Mouse (Mus musculus): ENCODE data around the gene Rabl6. TPM values are rescaled to one million over a fixed set of nuclear protein-coding genes. Genes with fewer than 3 reads are reported as not detected.
A peak's percentile ranks its signal among the peaks of the same experiment; 100 is the strongest.

The Rabl6 gene
- total and polyA plus RNA-seq, 2 experiments from 2014 or later = 28.7 to 89.9 TPM

DNA sequence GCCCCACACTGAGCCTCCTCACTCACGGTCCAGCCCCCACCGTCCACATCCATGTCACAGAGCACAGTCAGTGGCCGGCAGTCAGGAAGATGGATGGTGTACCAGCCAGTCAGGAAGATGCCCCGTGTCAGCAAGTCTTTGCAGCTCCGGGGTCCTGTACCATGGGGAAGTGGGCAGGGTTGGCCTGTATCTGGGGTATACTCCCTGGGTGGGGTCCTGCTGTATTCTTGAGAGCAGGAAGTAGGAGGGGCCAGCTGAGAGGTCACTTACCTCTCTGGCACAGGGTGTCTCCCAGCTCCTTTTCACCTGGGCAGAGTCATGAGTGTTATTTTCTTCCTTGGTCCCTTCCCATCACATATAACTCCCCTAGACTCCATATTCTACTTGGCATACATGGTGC is 17.7 kb upstream of the Rabl6 start:
- H3K4me2 ChIP-seq (ENCODE audit: low read depth, low read length) = no peak overlapping the region
- no peak overlapping the region for H3K27ac ChIP-seq (ENCODE audit: low read depth)
- no peaks in the 10 kb centered on the region for H3K9me3 ChIP-seq (replicated peaks; ENCODE audit: control insufficient read depth, low read length)
- H3K36me3 ChIP-seq (replicated peaks; ENCODE audit: control insufficient read depth, insufficient read depth, low read length) = no peaks in the 10 kb centered on the region
- no peaks in the 10 kb centered on the region for H3K27me3 ChIP-seq (ENCODE audit: control insufficient read depth, insufficient read depth, low read length)
- WGBS = 55% methylated on average over 5 of the region's 5 CpGs
- TF ChIP-seq EP300 (IDR thresholded peaks at IDR 0.05; ENCODE audit: low read depth) (no peak), CTCF (IDR thresholded peaks at IDR 0.05; ENCODE audit: low read depth) (no peak)
- DNase-seq (ENCODE audit: low spot score) (no peak), ATAC-seq (ENCODE audit: insufficient read depth, low read depth) (no peak)
- 0 out of 2 replicates have a peak, but pooled peaks cover 4% of the 10 kb centered on the region for H3K4me1 ChIP-seq (ENCODE audit: control insufficient read depth, insufficient read depth)
- no peak overlapping the region for H3K9ac ChIP-seq (replicated peaks; ENCODE audit: low read depth, low read length)
- H3K4me3 ChIP-seq (ENCODE audit: low read depth, low read length) = no peak overlapping the region

DNA sequence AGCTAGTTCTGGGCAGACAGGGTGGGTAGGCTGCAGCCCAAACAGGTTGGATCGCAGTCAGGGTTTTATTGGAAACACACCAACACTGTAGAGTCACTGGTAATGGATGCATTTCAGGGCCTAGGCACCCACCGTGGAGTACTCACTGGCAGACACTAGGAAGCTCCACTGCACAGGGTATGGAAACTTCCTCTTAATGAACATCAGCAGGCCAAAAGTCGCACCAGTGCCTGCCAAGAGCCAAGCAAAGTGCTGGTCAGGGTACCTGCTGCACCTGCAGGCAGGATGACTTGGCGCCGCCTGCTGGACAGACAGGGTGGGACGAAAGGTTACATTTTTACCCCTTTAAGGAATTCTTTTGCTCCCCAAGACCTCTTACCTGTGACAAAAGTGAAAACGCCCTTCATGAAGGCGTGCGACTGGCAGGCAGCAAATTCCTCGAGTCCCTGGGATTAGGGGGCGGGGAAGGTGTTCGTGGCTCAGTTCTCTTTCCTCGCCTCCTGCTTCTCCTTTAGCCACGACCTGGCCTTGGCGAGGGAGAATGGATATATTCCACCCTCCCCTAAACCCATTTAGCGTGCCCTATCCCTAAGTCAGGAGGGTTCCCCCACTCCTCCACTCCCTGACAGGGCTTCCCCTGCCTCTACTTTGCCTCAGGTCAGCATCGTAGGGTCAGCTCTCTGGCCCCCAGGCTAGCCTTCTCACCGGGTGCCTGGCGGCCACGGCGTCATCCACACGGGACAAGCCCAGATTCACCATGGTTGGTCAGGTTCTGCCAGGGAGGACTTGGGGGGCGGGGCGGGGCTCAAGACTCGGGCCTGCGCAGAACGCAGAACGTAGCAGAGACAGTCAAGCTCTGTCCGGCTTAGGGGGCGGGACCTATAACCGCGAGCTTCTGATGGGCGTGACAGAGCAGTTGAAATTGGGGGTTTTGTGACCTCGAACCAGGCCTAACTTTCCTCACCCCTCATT is 13.2 kb upstream of the Rabl6 start, which contains the start of gene Tmem141:
TSS of gene Tmem141 (minus strand) at position 777 of the 972 bp plus-strand sequence.
- ATAC-seq (ENCODE audit: insufficient read depth, low read depth) (peak; percentile 93), DNase-seq (ENCODE audit: low spot score) (peak; percentile 82)
- Histone ChIP-seq H3K36me3 (replicated peaks; ENCODE audit: control insufficient read depth, insufficient read depth, low read length) (no peaks in the 10 kb centered on the region; the same call in 1 of the 2 replicates), H3K4me2 (ENCODE audit: low read depth, low read length) (peak within 1 kb of the TSS; percentile 92), H3K4me3 (ENCODE audit: low read depth, low read length) (peak within 1 kb of the TSS; percentile 55), H3K27ac (ENCODE audit: low read depth) (peak within 1 kb of the TSS; percentile 68), H3K27me3 (ENCODE audit: control insufficient read depth, insufficient read depth, low read length) (peaks cover 23% of the 10 kb centered on the region), H3K9me3 (replicated peaks; ENCODE audit: control insufficient read depth, low read length) (no peaks in the 10 kb centered on the region), H3K4me1 (ENCODE audit: control insufficient read depth, insufficient read depth) (0 out of 2 replicates have a peak, but pooled peaks cover 4% of the 10 kb centered on the region), H3K9ac (replicated peaks; ENCODE audit: low read depth, low read length) (peak within 1 kb of the TSS; percentile 61)
- WGBS = 6% methylated on average over 34 of the region's 34 CpGs
- TF ChIP-seq EP300 (IDR thresholded peaks at IDR 0.05; ENCODE audit: low read depth) (no peak), CTCF (IDR thresholded peaks at IDR 0.05; ENCODE audit: low read depth) (peak; percentile 54)

DNA sequence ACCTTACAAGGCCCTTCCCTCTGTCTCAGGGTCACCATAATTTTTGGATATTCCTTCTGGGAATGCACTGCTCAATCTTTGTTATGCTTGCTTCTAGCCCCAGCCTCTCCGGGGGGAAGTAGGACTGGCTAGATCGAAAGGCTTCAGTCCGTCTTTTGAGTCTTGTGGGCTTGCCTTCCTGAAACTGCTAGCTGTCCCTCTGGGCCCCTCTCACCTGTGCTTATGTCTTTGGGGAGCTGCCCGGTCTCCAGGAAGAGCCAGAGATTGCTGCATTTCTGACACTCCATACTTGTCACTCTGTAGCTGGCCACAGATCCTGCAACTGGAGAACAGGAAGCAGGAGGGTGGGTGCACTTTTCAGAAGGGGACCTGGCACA is 12.5 kb upstream of the Rabl6 start:
- Histone ChIP-seq H3K27me3 (ENCODE audit: control insufficient read depth, insufficient read depth, low read length) (peaks cover 29% of the 10 kb centered on the region), H3K9me3 (replicated peaks; ENCODE audit: control insufficient read depth, low read length) (no peaks in the 10 kb centered on the region), H3K27ac (ENCODE audit: low read depth) (no peak overlapping the region), H3K4me3 (ENCODE audit: low read depth, low read length) (no peak overlapping the region), H3K36me3 (replicated peaks; ENCODE audit: control insufficient read depth, insufficient read depth, low read length) (no peaks in the 10 kb centered on the region; the same call in 1 of the 2 replicates), H3K9ac (replicated peaks; ENCODE audit: low read depth, low read length) (no peak overlapping the region), H3K4me2 (ENCODE audit: low read depth, low read length) (0 out of 2 replicates have a peak overlapping the region, but pooled peaks have one; percentile 92), H3K4me1 (ENCODE audit: control insufficient read depth, insufficient read depth) (peaks cover 4% of the 10 kb centered on the region; the same call in 1 of the 2 replicates)
- DNase-seq (ENCODE audit: low spot score) = no peak
- ATAC-seq (ENCODE audit: insufficient read depth, low read depth) = no peak
- TF ChIP-seq EP300 (IDR thresholded peaks at IDR 0.05; ENCODE audit: low read depth) (no peak), CTCF (IDR thresholded peaks at IDR 0.05; ENCODE audit: low read depth) (no peak)
- WGBS = 79% methylated on average over 4 of the region's 4 CpGs

DNA sequence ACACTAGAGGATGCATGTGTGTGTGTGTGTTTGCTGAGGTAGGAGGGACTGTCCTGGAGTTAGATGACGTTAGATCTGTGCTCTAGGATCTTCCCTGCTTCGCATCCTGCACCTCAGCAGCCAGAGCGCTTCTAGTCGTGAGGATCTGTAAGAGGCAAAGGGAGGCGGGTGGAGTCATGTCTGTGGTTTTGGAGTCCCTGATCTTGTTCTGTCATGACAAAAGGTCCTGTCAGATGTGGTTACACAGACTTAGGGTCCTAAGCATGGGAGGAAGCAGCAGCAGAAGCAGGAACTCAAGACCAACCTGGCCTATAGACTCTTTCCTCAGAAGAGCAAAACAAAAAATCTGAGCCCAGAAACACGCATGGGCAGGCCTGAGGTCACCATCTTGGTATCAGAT is 12.1 kb upstream of the Rabl6 start:
- Histone ChIP-seq H3K27me3 (ENCODE audit: control insufficient read depth, insufficient read depth, low read length) (peaks cover 34% of the 10 kb centered on the region), H3K9me3 (replicated peaks; ENCODE audit: control insufficient read depth, low read length) (no peaks in the 10 kb centered on the region), H3K9ac (replicated peaks; ENCODE audit: low read depth, low read length) (no peak overlapping the region), H3K36me3 (replicated peaks; ENCODE audit: control insufficient read depth, insufficient read depth, low read length) (no peaks in the 10 kb centered on the region; the same call in 1 of the 2 replicates), H3K27ac (ENCODE audit: low read depth) (no peak overlapping the region), H3K4me2 (ENCODE audit: low read depth, low read length) (no peak overlapping the region), H3K4me1 (ENCODE audit: control insufficient read depth, insufficient read depth) (peaks cover 4% of the 10 kb centered on the region; the same call in 1 of the 2 replicates), H3K4me3 (ENCODE audit: low read depth, low read length) (no peak overlapping the region)
- DNase-seq (ENCODE audit: low spot score) (no peak), ATAC-seq (ENCODE audit: insufficient read depth, low read depth) (no peak)
- TF ChIP-seq EP300 (IDR thresholded peaks at IDR 0.05; ENCODE audit: low read depth) (no peak), CTCF (IDR thresholded peaks at IDR 0.05; ENCODE audit: low read depth) (no peak)
- 77% methylated on average over 6 of the region's 6 CpGs for WGBS

GRCm38 (mm10) chr2:25617578-25617977 is 9.3 kb upstream of the Rabl6 start, which contains the start of gene Ccdc183:
Gene Ccdc183, minus strand, starts transcription at chr2:25617678.
- no peak for TF ChIP-seq EP300 (IDR thresholded peaks at IDR 0.05; ENCODE audit: low read depth)
- TF ChIP-seq CTCF (IDR thresholded peaks at IDR 0.05; ENCODE audit: low read depth) = no peak
- Histone ChIP-seq H3K27ac (ENCODE audit: low read depth) (no peak within 1 kb of the TSS), H3K27me3 (ENCODE audit: control insufficient read depth, insufficient read depth, low read length) (peaks cover 44% of the 10 kb centered on the region), H3K9ac (replicated peaks; ENCODE audit: low read depth, low read length) (no peak within 1 kb of the TSS), H3K36me3 (replicated peaks; ENCODE audit: control insufficient read depth, insufficient read depth, low read length) (no peaks in the 10 kb centered on the region; the same call in 1 of the 2 replicates), H3K4me1 (ENCODE audit: control insufficient read depth, insufficient read depth) (peaks cover 4% of the 10 kb centered on the region; the same call in 1 of the 2 replicates), H3K9me3 (replicated peaks; ENCODE audit: control insufficient read depth, low read length) (no peaks in the 10 kb centered on the region), H3K4me3 (ENCODE audit: low read depth, low read length) (no peak within 1 kb of the TSS), H3K4me2 (ENCODE audit: low read depth, low read length) (no peak within 1 kb of the TSS)
- 74% methylated on average over 3 of the region's 3 CpGs for WGBS
- DNase-seq (ENCODE audit: low spot score) (no peak), ATAC-seq (ENCODE audit: insufficient read depth, low read depth) (no peak)

Measured in heart, postnatal 0 days (tissue).